Mouse (Mus musculus) embryonic fibroblast, embryonic 13.5 days (primary cell): Measurements from ENCODE around the gene Lgals9. TPM values are rescaled to one million over a fixed set of nuclear protein-coding genes. Genes with fewer than 3 reads are reported as not detected.

Experiments used
- H3K27ac ChIP-seq: 2 replicates; pipeline ENCODE4 v1.5.1; 2012; ENCODE audit warnings: low read length, control low read depth, inconsistent platforms; ENCODE audit not compliant: insufficient read depth
- H3K4me1 ChIP-seq: 2 replicates; pipeline ENCODE4 v1.6.1; 2011; ENCODE audit warnings: low read length; ENCODE audit not compliant: control insufficient read depth, insufficient read depth
- H3K4me3 ChIP-seq: 2 replicates; pipeline ENCODE4 v1.5.1; 2011; ENCODE audit warnings: mild to moderate bottlenecking, control low read depth, low read length; ENCODE audit not compliant: insufficient read depth
- CTCF ChIP-seq: IDR thresholded peaks from 2 replicates; pipeline ENCODE4 v1.5.1; 2011; ENCODE audit warnings: mild to moderate bottlenecking, control low read depth, low read length, moderate library complexity, borderline replicate concordance; ENCODE audit not compliant: insufficient read depth
- POLR2A ChIP-seq: IDR thresholded peaks from 2 replicates; pipeline ENCODE4 v1.6.1; 2011; ENCODE audit warnings: low read depth, mild to moderate bottlenecking, control low read depth, low read length, moderate library complexity
- polyA plus RNA-seq: library from polyadenylated mRNA; stranded (reverse); fragments of >200 nt; gene quantifications from 2 replicates; pipeline ENCODE4 v1.2.4, GENCODE M21; 2011; ENCODE audit warnings: low read depth; ENCODE audit not compliant: missing spikeins, insufficient read length

Gene Lgals9
- polyA plus RNA-seq = 59.6 and 71.3 TPM in 2 replicates

- Histone ChIP-seq H3K27ac (0 out of 2 replicates have a peak within 1 kb of the TSS, but pooled peaks have one; percentile 12), H3K4me3 (peak within 1 kb of the TSS; percentile 36), H3K4me1 (peaks cover 7% of the 10 kb centered on the region)
- peak; percentile 82 for TF ChIP-seq POLR2A
- no peak for TF ChIP-seq CTCF
Observed at GRCm38 (mm10) chr11:78984483-78985177, at the start of gene Lgals9. Gene Lgals9, minus strand, starts transcription at chr11:78984946.

GRCm38 (mm10) chr11:79033636-79034035 lies 48.9 kb upstream of the Lgals9 start:
- H3K4me1 ChIP-seq = peaks cover 9% of the 10 kb centered on the region
- H3K27ac ChIP-seq = no peak overlapping the region
- TF ChIP-seq CTCF (no peak), POLR2A (no peak)
- no peak overlapping the region for H3K4me3 ChIP-seq

GRCm38 (mm10) chr11:79033021-79033420 lies 48.3 kb upstream of the Lgals9 start:
- Histone ChIP-seq H3K4me3 (no peak overlapping the region), H3K4me1 (peaks cover 9% of the 10 kb centered on the region), H3K27ac (no peak overlapping the region)
- TF ChIP-seq POLR2A (no peak), CTCF (no peak)

GRCm38 (mm10) chr11:79031452-79031746 lies 46.7 kb upstream of the Lgals9 start:
- Histone ChIP-seq H3K4me3 (no peak overlapping the region), H3K27ac (no peak overlapping the region), H3K4me1 (peaks cover 9% of the 10 kb centered on the region)
- no peak for TF ChIP-seq POLR2A
- no peak for TF ChIP-seq CTCF

- Histone ChIP-seq H3K27ac (no peak overlapping the region), H3K4me1 (peaks cover 9% of the 10 kb centered on the region), H3K4me3 (no peak overlapping the region)
- TF ChIP-seq POLR2A = no peak
- peak; percentile 92 for TF ChIP-seq CTCF
Observed at GRCm38 (mm10) chr11:79030570-79031451, 46.1 kb upstream of the Lgals9 start.

- H3K27ac ChIP-seq = no peak overlapping the region
Observed at GRCm38 (mm10) chr11:79023751-79024150, 39.0 kb upstream of the Lgals9 start.

GRCm38 (mm10) chr11:79023342-79023741 lies 38.6 kb upstream of the Lgals9 start:
- TF ChIP-seq POLR2A = no peak
- no peak for TF ChIP-seq CTCF
- H3K4me1 ChIP-seq = no peaks in the 10 kb centered on the region
- no peak overlapping the region for H3K4me3 ChIP-seq
- no peak overlapping the region for H3K27ac ChIP-seq

More at GRCm38 (mm10) chr11:79023751-79024150, 39.0 kb upstream of the Lgals9 start:
- no peaks in the 10 kb centered on the region for H3K4me1 ChIP-seq
- H3K4me3 ChIP-seq = no peak overlapping the region
- TF ChIP-seq POLR2A (no peak), CTCF (no peak)

- no peak overlapping the region for H3K4me3 ChIP-seq
- H3K27ac ChIP-seq = no peak overlapping the region
- TF ChIP-seq CTCF (no peak), POLR2A (no peak)
- no peaks in the 10 kb centered on the region for H3K4me1 ChIP-seq
Observed at GRCm38 (mm10) chr11:79022836-79023235, 38.1 kb upstream of the Lgals9 start.

- no peak for TF ChIP-seq CTCF
- TF ChIP-seq POLR2A = no peak
- Histone ChIP-seq H3K4me3 (no peak overlapping the region), H3K27ac (no peak overlapping the region), H3K4me1 (no peaks in the 10 kb centered on the region)
Observed at GRCm38 (mm10) chr11:79020535-79021045, 35.8 kb upstream of the Lgals9 start.
